Mouse (Mus musculus): ENCODE data around the gene Agap2.

Agap2 gene

GRCm38 (mm10) chr10:127138328-127139141 is 63.5 kb downstream of the Agap2 start:
- DNase-seq = no peak

GRCm38 (mm10) chr10:127140971-127141370 is 65.9 kb downstream of the Agap2 start:
- no peak for DNase-seq

DNA sequence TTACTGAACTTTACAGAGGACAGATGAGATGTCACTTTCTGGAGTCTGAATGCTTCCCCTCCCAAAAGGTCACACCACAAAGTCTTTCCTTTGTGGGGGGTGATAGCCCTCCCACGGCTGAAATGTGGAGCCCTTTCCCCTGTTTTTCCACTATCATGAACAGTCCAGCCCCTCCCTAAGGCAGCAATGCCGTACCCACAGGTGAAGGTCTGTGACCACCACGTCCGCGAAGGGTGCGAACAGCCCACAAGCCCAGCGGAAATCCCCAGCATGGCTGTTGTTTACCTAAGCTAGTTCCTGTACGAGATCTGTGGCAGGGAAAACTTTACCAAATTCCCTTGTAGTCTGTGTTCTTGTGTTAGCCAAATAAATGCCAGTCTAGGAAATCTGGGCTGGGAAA is 66.4 kb downstream of the Agap2 start:
- DNase-seq = no peak

Data from right cerebral cortex, postnatal 4 days (tissue).